Mouse (Mus musculus) spleen, adult 2 months (tissue): ENCODE data around the gene Hist1h3d. TPM values are rescaled to one million over a fixed set of nuclear protein-coding genes. Genes with fewer than 3 reads are reported as not detected.
"Not testable (repeated sequence)": the region's sequence is repeated elsewhere in the genome, so short reads cannot be mapped to it uniquely, and the experiment has no call there.

ENCODE experiments used
- DNase-seq, 2 experiments: peaks; one replicate each; pipeline versions ENCODE4 v3.0.0 to v3.0.0-alpha.2; 2012 to 2021; ENCODE audit warnings: low spot score in 2 of 2, low read depth in 1 of 2
- H3K27ac ChIP-seq: fragments of 200-500 bp; 2 replicates; pipeline ENCODE4 v1.5.1; 2012; ENCODE audit warnings: low read length, inconsistent platforms; ENCODE audit not compliant: insufficient read depth
- H3K27me3 ChIP-seq: fragments of 200-500 bp; 2 replicates; pipeline ENCODE4 v1.6.1; 2012; ENCODE audit warnings: mild to moderate bottlenecking, moderate library complexity, low read length, inconsistent platforms; ENCODE audit not compliant: control insufficient read depth, insufficient read depth
- H3K36me3 ChIP-seq: fragments of 200-500 bp; 2 replicates; pipeline ENCODE4 v1.6.1; 2012; ENCODE audit warnings: mild to moderate bottlenecking, low read length, inconsistent platforms; ENCODE audit not compliant: control insufficient read depth, insufficient read depth
- H3K4me1 ChIP-seq: fragments of 200-500 bp; 2 replicates; pipeline ENCODE4 v1.6.1; 2011; ENCODE audit warnings: inconsistent platforms; ENCODE audit not compliant: control insufficient read depth, insufficient read depth, insufficient read length
- H3K4me3 ChIP-seq: fragments of 200-500 bp; 2 replicates; pipeline ENCODE4 v1.5.1; 2011; ENCODE audit warnings: mild to moderate bottlenecking, inconsistent platforms; ENCODE audit not compliant: insufficient read depth, insufficient read length; ENCODE audit errors: extremely low read depth
- CTCF ChIP-seq: fragments of 200-500 bp; IDR thresholded peaks from 2 replicates; pipeline ENCODE4 v1.5.1; 2011; ENCODE audit warnings: mild to moderate bottlenecking, inconsistent platforms; ENCODE audit not compliant: insufficient read depth, insufficient read length, insufficient replicate concordance; ENCODE audit errors: extremely low read depth
- POLR2A ChIP-seq: fragments of 200-500 bp; IDR thresholded peaks from 2 replicates; pipeline ENCODE4 v1.6.1; 2011; ENCODE audit warnings: low read depth, low read length, inconsistent platforms
- WGBS: fragments of 180-500 bp; shearing (Covaris S2); methylation state at CpG from one replicate; pipeline ENCODE4 v1.1.7; 2018; 5-methylcytosine and 5-hydroxymethylcytosine counted together
- polyA plus RNA-seq: library from polyadenylated mRNA; depleted of rRNA; stranded (reverse); fragments of >200 nt; gene quantifications from 2 replicates; pipeline ENCODE4 v1.2.3, GENCODE M21; 2012

Gene Hist1h3d
- polyA plus RNA-seq, 1 experiment = 20.9 TPM

- peak within 1 kb of the TSS; percentile 96 for H3K27ac ChIP-seq
- peak; percentile 72 for TF ChIP-seq POLR2A
- not testable (repeated sequence) for H3K4me1 ChIP-seq, H3K27me3 ChIP-seq, H3K36me3 ChIP-seq
- peak; percentile 61 to 93 for DNase-seq
- under 1% methylated on average over 33 of the region's 42 CpGs for WGBS
- H3K4me3 ChIP-seq = peak within 1 kb of the TSS; percentile 68
These were observed 32.5 kb upstream of the Hist1h3d start, which contains the start of gene Hist1h2bh for GRCm38 (mm10) chr13:23542999-23543607. Gene Hist1h2bh (minus strand): TSS chr13:23543392.

GRCm38 (mm10) chr13:23543965-23544786, 31.4 kb upstream of the Hist1h3d start, which contains the start of gene Hist1h3f:
Gene Hist1h3f (plus strand): TSS chr13:23544052.
- H3K4me3 ChIP-seq = peak within 1 kb of the TSS; percentile 68
- no peaks in the 10 kb centered on the region for H3K27me3 ChIP-seq
- H3K27ac ChIP-seq = peak within 1 kb of the TSS; percentile 96
- under 1% methylated on average over 25 of the region's 45 CpGs for WGBS
- TF ChIP-seq POLR2A (peak; percentile 96), CTCF (no peak)
- H3K4me1 ChIP-seq = no peaks in the 10 kb centered on the region
- peak; percentile 46 to 95 for DNase-seq
- H3K36me3 ChIP-seq = no peaks in the 10 kb centered on the region

- peak overlapping the region; percentile 88 for H3K27ac ChIP-seq
- H3K36me3 ChIP-seq, H3K27me3 ChIP-seq, DNase-seq, H3K4me1 ChIP-seq: not testable (repeated sequence)
- H3K4me3 ChIP-seq = peak overlapping the region; percentile 52
- WGBS = 0% methylated on average over 12 of the region's 14 CpGs
These were observed 30.8 kb upstream of the Hist1h3d start for GRCm38 (mm10) chr13:23544787-23545120.

- no peak for TF ChIP-seq POLR2A
- TF ChIP-seq CTCF = no peak
- no peak overlapping the region for H3K4me3 ChIP-seq
- DNase-seq = no peak
- peaks cover 4% of the 10 kb centered on the region for H3K4me1 ChIP-seq
- H3K36me3 ChIP-seq = no peaks in the 10 kb centered on the region
- H3K27ac ChIP-seq = no peak overlapping the region
- H3K27me3 ChIP-seq = no peaks in the 10 kb centered on the region
- WGBS = 89% methylated on average over 5 of the region's 5 CpGs
These were observed 28.9 kb upstream of the Hist1h3d start for GRCm38 (mm10) chr13:23546694-23547093.

- DNase-seq = no peak
- H3K27me3 ChIP-seq = no peaks in the 10 kb centered on the region
- H3K4me3 ChIP-seq = peak overlapping the region; percentile 49; the same call in 1 of the 2 replicates
- peaks cover 4% of the 10 kb centered on the region for H3K4me1 ChIP-seq
- H3K27ac ChIP-seq = peak overlapping the region; percentile 22; the same call in 1 of the 2 replicates
- WGBS = 9% methylated on average over 3 of the region's 3 CpGs
- TF ChIP-seq CTCF = no peak
- TF ChIP-seq POLR2A = no peak
- H3K36me3 ChIP-seq = no peaks in the 10 kb centered on the region
These were observed 24.8 kb upstream of the Hist1h3d start for GRCm38 (mm10) chr13:23550761-23551145.

GRCm38 (mm10) chr13:23551146-23551834, 24.3 kb upstream of the Hist1h3d start, which contains the start of gene Hist1h4f:
Gene Hist1h4f (minus strand): TSS chr13:23551648.
- under 1% methylated on average over 47 of the region's 47 CpGs for WGBS
- H3K4me1 ChIP-seq = not testable (repeated sequence)

More at GRCm38 (mm10) chr13:23551146-23551834, 24.3 kb upstream of the Hist1h3d start, which contains the start of gene Hist1h4f:
- not testable (repeated sequence) for H3K27me3 ChIP-seq, H3K36me3 ChIP-seq
- Histone ChIP-seq H3K27ac (peak within 1 kb of the TSS; percentile 84), H3K4me3 (peak within 1 kb of the TSS; percentile 49)
- TF ChIP-seq POLR2A (peak; percentile 54), CTCF (0 out of 2 replicates have a peak, but pooled peaks have one; percentile 5)
- DNase-seq = peak; percentile 61 to 74
